Mouse (Mus musculus) MN1 (cell line): ENCODE measurements at regions not wholly inside any gene's neighbourhood (a gene's known extent, or its start where the extent isn't known, plus 50 kb on each side); places are given as distances from the start of the nearest gene placed in this dataset.

Source experiments
- DNase-seq: peaks from one replicate; pipeline ENCODE4 v3.0.0-alpha.2; 2016; ENCODE audit warnings: low spot score

GRCm38 (mm10) chr10:96786903-96787571, 170.2 kb downstream of the Btg1 start:
- no peak for DNase-seq

DNA sequence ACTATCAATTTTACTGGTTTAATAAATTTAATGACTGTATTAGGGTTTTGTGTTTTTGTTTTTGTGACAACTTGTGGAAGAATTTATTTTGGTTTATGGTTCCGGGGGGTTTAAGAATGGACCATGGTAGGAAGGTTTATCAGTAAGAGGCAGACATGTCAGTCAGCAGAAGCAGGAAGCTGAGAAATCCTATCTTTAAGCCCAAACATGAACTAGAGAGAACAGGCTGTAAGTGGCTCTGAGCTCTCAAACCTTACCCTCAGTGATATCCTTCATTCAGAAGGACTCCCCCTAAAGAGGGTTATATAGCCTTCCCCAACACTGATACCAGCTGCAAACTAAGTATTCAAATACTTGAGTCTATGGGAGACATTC, 170.8 kb downstream of the Btg1 start:
- DNase-seq: no peak

GRCm38 (mm10) chr10:96788352-96789016, 171.7 kb downstream of the Btg1 start:
- DNase-seq: no peak

DNA sequence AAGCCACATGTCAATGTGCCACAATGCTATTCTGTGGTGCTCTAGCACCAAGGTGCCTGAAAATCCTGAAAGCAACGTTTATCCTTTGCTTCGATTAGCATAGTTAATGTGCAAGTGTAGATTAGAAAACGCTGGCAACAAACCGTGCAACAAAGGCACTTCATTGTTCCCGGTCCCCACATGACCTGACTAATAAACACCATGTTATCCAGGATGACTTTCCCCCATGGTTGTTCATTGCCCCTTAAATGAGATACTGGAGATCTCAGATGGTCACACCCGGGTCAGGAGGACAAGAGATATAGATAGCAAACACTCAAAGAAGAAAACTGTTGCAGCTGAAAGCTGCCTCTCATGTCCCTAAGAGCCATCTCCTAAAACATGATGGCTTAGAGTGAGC, 180.3 kb downstream of the Btg1 start:
- no peak for DNase-seq

DNA sequence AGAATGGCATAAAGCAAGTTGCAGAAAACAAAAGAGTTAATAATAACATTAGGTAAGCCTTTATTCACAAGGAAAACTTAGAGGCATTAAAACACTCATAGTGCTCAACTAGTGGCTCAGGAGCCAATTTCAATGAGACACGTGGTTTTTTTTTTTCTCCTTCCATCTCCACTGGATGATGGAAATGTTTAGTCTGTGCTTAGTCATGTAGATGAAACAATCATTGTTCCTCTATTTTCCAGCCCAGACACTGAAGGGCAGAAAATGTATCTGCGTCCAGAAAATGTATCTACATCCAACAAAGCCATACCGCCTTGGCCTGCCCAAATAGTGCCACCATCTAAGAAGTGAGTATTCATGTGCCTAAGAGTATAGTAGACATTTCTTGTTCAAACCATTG, 184.0 kb downstream of the Btg1 start:
- no peak for DNase-seq

- DNase-seq: no peak
Observed at GRCm38 (mm10) chr10:96804030-96804784, 187.4 kb downstream of the Btg1 start.

GRCm38 (mm10) chr10:96806579-96806978, 189.8 kb downstream of the Btg1 start:
- DNase-seq: no peak

GRCm38 (mm10) chr10:96821852-96822251, 205.0 kb downstream of the Btg1 start:
- no peak for DNase-seq

GRCm38 (mm10) chr10:96822344-96823335, 205.8 kb downstream of the Btg1 start:
- no peak for DNase-seq

- no peak for DNase-seq
Observed at GRCm38 (mm10) chr10:96826234-96826788, 209.5 kb downstream of the Btg1 start.

- no peak for DNase-seq
Observed at GRCm38 (mm10) chr10:96827971-96828370, 211.2 kb downstream of the Btg1 start.

DNA sequence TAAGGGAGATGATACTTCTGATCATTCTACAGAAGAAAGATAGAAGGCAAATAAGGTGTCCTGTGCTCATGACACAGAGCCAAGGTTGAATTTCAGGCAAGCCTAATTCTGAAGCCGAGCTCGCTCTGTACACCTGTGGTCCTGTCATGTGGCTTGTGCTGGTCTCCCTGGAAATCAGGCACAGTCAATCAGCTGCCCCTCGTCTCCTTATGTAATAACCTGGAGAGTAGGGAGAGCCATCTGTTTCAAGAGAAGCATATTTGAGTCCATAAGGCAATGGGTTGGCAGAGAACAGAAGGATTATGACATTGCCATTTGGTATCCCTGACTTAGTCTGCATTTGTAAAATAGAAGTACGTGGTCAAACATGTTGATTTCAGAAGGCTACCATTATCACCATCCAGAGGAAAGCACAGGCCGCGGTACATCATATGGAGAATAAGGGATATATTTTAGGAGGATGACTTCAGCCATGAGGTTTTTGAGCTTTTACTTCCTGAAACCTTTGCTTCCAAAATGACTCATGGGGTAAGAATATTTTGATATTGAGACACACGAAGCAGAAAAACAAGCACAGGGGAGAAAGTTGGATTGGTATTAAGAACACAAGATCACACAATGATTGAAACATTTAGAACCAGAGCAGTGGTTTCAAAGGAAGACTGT, 211.9 kb downstream of the Btg1 start:
- DNase-seq: no peak

DNA sequence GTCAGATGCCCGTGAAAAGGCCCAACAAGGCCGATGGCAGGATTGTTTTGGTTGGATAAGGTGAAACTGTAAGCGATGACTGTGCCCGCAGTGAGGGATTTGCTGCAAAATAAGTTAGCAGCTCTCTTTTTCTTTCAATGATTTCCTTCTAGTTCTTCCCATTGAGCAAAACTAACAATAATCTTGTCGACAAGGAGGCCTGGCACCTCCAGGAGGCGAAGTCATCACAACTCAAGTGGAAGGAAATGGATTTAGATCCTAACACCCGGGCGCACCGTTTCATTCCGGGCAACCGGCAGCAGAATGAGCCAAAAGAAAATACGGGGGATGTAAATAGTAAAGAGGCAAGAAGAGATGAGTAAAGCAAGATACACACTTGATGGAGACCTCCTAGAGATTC, 214.3 kb downstream of the Btg1 start:
- no peak for DNase-seq

DNA sequence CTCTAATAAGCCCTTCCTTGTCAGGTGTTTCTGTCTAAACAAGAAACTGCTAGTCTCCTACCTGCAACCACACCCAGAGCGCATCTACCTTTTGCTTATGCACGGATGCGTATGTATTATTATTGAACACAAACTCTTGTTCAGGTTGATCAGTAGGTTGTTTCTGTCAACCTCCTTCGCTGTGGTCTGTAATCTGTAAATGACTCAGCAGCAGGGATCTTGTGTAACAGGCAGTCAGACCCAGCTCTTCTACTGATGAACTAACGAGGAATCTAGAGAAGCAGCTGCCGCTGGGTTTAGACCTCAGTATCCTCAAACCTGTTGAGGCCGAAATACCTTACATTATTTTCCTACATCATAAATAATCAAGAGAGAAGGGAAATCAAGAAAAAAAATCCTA, 220.4 kb downstream of the Btg1 start:
- DNase-seq: no peak

DNA sequence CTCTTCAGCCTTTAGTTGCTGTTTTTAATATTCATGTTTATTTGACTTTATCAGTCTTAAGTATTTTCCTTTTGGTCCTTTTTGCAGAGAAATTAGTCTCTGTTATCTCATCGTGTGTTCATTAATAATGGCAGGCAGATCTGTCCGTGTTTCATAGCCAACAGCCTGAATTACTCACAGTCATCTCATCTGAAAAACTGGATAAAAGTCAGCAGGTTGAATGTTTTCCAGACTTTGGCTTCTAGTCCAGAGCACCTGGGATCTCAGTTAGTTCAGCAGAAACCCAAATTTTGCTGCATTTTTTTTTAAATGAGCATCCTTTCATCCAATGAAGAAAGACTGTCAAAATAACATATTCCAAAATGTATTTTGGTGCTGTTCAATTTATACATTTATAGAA, 224.3 kb downstream of the Btg1 start:
- no peak for DNase-seq

DNA sequence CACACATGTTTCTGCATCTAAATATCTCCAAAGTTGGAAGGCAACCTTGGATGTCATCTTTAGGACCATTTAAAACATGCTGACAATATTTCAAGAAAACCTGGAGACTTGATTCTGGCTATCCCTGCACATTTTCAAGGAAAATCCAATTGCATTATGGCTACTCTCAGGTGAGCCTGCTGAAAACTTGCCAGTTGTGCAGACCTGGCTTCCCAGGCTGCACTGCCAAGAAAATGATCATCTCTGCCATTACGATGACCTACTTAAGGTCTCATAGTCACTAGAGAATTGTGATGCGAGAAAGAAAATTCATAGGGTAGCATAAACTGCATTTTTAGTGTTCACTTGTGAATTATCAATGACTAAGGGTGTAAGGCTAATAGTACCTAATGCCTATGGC, 225.2 kb downstream of the Btg1 start:
- no peak for DNase-seq

GRCm38 (mm10) chr10:96845906-96846305, 229.1 kb downstream of the Btg1 start:
- DNase-seq: no peak

DNA sequence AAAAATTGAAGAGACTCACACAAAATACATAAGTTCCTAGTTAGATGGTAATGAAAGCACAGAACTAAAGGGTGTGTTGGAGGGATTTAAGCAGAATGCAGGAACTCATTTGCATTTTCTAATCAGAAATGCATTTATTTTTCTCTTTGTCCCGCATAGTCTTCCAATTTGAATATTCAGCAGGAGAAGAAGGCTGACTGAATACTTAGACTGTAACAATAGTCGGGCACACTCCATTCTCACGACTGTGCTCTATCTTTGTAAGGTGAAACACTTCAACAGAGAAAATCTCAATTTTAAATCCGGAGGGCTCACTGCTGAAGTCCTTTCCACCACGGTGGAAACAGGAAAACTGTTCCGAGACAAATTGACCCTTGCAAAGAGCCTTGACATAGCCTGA, 230.2 kb downstream of the Btg1 start:
- no peak for DNase-seq

DNA sequence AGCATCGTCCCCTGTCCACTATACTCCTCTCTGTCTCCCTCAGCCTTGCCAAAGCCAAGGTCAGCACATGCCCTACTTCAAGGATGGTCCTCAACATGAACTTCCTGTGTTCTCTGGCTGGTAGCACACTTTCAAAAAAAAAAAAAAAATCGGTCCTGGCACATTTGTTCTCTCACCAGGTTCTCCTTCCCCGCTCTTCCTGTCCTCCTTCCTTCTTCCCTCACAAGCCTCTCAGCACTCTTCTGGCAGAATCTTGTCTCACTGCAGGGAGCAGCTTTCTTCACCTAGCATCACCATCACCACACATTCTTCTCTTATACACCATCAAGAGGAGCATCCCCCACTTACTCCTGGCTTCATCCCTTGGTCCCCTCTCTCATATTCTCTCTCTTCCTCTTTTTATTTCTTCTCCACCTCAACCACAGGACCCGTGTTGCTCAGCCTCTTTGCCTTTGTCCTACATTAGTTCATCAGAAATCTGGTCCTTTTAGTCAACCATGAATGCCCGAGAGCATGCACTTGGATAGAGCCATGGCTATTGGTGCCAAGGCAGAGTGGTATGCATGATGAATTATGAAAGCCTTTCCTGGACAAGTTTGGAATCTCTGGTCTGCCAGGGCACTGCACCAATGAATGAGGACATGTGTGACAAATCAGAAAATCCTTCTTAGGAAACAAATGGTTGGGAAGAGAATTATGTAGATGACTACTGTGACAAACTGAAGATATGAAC, 230.8 kb downstream of the Btg1 start:
- DNase-seq: no peak

DNA sequence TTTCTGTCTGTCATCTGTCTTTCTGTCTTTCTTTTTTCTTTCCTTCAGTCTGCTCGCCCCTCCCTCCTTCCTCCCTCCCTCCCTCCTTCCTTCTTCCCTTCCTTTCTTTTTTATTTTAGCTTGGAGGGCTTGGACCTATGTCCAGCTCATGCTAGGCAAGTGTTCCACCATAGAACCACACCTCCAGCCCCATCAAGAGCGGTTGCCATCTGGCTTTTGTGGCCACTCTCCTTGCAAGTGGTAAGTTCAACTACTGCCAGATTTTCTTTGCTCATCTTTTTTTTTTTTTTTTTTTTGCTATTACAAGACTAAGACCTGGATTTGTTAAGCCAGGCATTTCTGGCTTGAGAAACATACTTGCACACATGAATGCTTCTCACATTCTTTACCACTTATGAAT, 231.7 kb downstream of the Btg1 start:
- DNase-seq: no peak

GRCm38 (mm10) chr10:96860366-96860765, 243.6 kb downstream of the Btg1 start:
- DNase-seq: no peak
